Mouse (Mus musculus) stomach, embryonic 15.5 days (tissue): ENCODE measurements around the gene Tma7. TPM values are rescaled to one million over a fixed set of nuclear protein-coding genes. Genes with fewer than 3 reads are reported as not detected.

ENCODE experiments used
- ATAC-seq: fragments of 200-750 bp; cut with Nextera tagmentation; 2 replicates; pipeline ENCODE4 v1.8.0; 2017; ENCODE audit warnings: low read depth, moderate number of reproducible peaks, moderate TSS enrichment; ENCODE audit not compliant: insufficient read depth, low FRiP score
- H3K27ac ChIP-seq: fragments of 300-500 bp; sonication (generic); 2 replicates; pipeline ENCODE4 v1.5.1; 2015; ENCODE audit warnings: mild to moderate bottlenecking, inconsistent platforms
- H3K27me3 ChIP-seq: fragments of 300-500 bp; sonication (generic); replicated peaks from 2 replicates; pipeline ENCODE4 v1.6.1; 2015; ENCODE audit warnings: inconsistent platforms
- H3K36me3 ChIP-seq: fragments of 300-500 bp; sonication (generic); 2 replicates; pipeline ENCODE4 v1.6.1; 2015; ENCODE audit warnings: inconsistent platforms
- H3K4me1 ChIP-seq: fragments of 300-500 bp; sonication (generic); 2 replicates; pipeline ENCODE4 v1.6.1; 2015; ENCODE audit warnings: inconsistent platforms
- H3K4me2 ChIP-seq: fragments of 300-500 bp; sonication (generic); 2 replicates; pipeline ENCODE4 v1.6.1; 2015; ENCODE audit warnings: mild to moderate bottlenecking, inconsistent platforms
- H3K4me3 ChIP-seq: fragments of 300-500 bp; sonication (generic); replicated peaks from 2 replicates; pipeline ENCODE4 v1.5.1; 2015; ENCODE audit warnings: inconsistent platforms
- H3K9ac ChIP-seq: fragments of 300-500 bp; sonication (generic); 2 replicates; pipeline ENCODE4 v1.6.1; 2015; ENCODE audit warnings: inconsistent platforms
- H3K9me3 ChIP-seq: fragments of 300-500 bp; sonication (generic); 2 replicates; pipeline ENCODE4 v1.6.1; 2016; ENCODE audit warnings: inconsistent platforms
- WGBS: fragments of 180-500 bp; shearing (Covaris S2); methylation state at CpG from one replicate; pipeline ENCODE4 v1.1.7; 2015; 5-methylcytosine and 5-hydroxymethylcytosine counted together
- polyA plus RNA-seq: library from polyadenylated mRNA; unstranded; fragments of >200 nt; fragmentation: Nextera tagmentation; extraction: Ambion mirVana; gene quantifications from 2 replicates; pipeline ENCODE4 v1.2.1, GENCODE M21; 2015

The Tma7 gene
- polyA plus RNA-seq, 1 experiment from 2014 or later: 586 TPM

GRCm38 (mm10) chr9:109038086-109038895, 44.1 kb downstream of the Tma7 start, which contains the start of gene Shisa5:
Gene Shisa5, plus strand, starts transcription at chr9:109038565.
- Histone ChIP-seq H3K4me2 (peak within 1 kb of the TSS; percentile 78), H3K36me3 (no peaks in the 10 kb centered on the region), H3K4me3 (peak within 1 kb of the TSS; percentile 75), H3K27ac (peak within 1 kb of the TSS; percentile 86), H3K9me3 (no peaks in the 10 kb centered on the region), H3K27me3 (no peaks in the 10 kb centered on the region), H3K4me1 (peaks cover 27% of the 10 kb centered on the region), H3K9ac (peak within 1 kb of the TSS; percentile 80)
- under 1% methylated on average over 29 of the region's 40 CpGs for WGBS
- peak; percentile 84 for ATAC-seq

GRCm38 (mm10) chr9:109032435-109032834, 50.0 kb downstream of the Tma7 start:
- H3K27me3 ChIP-seq: no peaks in the 10 kb centered on the region
- no peak overlapping the region for H3K4me3 ChIP-seq
- no peaks in the 10 kb centered on the region for H3K36me3 ChIP-seq
- ATAC-seq: no peak
- no peak overlapping the region for H3K9ac ChIP-seq
- no peak overlapping the region for H3K27ac ChIP-seq
- WGBS: 78% methylated on average over 6 of the region's 6 CpGs
- no peaks in the 10 kb centered on the region for H3K9me3 ChIP-seq
- H3K4me2 ChIP-seq: no peak overlapping the region
- no peaks in the 10 kb centered on the region for H3K4me1 ChIP-seq

- H3K9ac ChIP-seq: no peak overlapping the region
- H3K4me1 ChIP-seq: no peaks in the 10 kb centered on the region
- no peak for ATAC-seq
- 79% methylated on average over 8 of the region's 8 CpGs for WGBS
- H3K4me2 ChIP-seq: no peak overlapping the region
- H3K9me3 ChIP-seq: no peaks in the 10 kb centered on the region
- H3K36me3 ChIP-seq: no peaks in the 10 kb centered on the region
- H3K27ac ChIP-seq: no peak overlapping the region
- H3K4me3 ChIP-seq: no peak overlapping the region
- H3K27me3 ChIP-seq: no peaks in the 10 kb centered on the region
Observed at GRCm38 (mm10) chr9:109031686-109032085, 50.7 kb downstream of the Tma7 start.

GRCm38 (mm10) chr9:109031001-109031400, 51.4 kb downstream of the Tma7 start:
- H3K27ac ChIP-seq: no peak overlapping the region
- no peaks in the 10 kb centered on the region for H3K4me1 ChIP-seq
- no peaks in the 10 kb centered on the region for H3K9me3 ChIP-seq
- H3K4me3 ChIP-seq: no peak overlapping the region
- no peak overlapping the region for H3K4me2 ChIP-seq
- 90% methylated on average over 7 of the region's 7 CpGs for WGBS
- ATAC-seq: no peak
- H3K9ac ChIP-seq: no peak overlapping the region
- no peaks in the 10 kb centered on the region for H3K36me3 ChIP-seq
- H3K27me3 ChIP-seq: no peaks in the 10 kb centered on the region

GRCm38 (mm10) chr9:109030312-109030711, 52.1 kb downstream of the Tma7 start:
- no peaks in the 10 kb centered on the region for H3K36me3 ChIP-seq
- no peaks in the 10 kb centered on the region for H3K4me1 ChIP-seq
- H3K27ac ChIP-seq: no peak overlapping the region
- H3K4me2 ChIP-seq: no peak overlapping the region
- H3K9ac ChIP-seq: no peak overlapping the region
- no peak for ATAC-seq
- H3K27me3 ChIP-seq: no peaks in the 10 kb centered on the region
- 70% methylated on average over 3 of the region's 3 CpGs for WGBS
- no peak overlapping the region for H3K4me3 ChIP-seq
- no peaks in the 10 kb centered on the region for H3K9me3 ChIP-seq

GRCm38 (mm10) chr9:109028919-109029318, 53.5 kb downstream of the Tma7 start:
- Histone ChIP-seq H3K27me3 (no peaks in the 10 kb centered on the region), H3K9ac (no peak overlapping the region), H3K36me3 (no peaks in the 10 kb centered on the region), H3K4me2 (no peak overlapping the region), H3K27ac (no peak overlapping the region), H3K4me1 (no peaks in the 10 kb centered on the region), H3K4me3 (no peak overlapping the region), H3K9me3 (no peaks in the 10 kb centered on the region)
- WGBS: 69% methylated on average over 5 of the region's 5 CpGs
- no peak for ATAC-seq

- no peak overlapping the region for H3K9ac ChIP-seq
- H3K4me2 ChIP-seq: no peak overlapping the region
- H3K9me3 ChIP-seq: no peaks in the 10 kb centered on the region
- no peak for ATAC-seq
- H3K4me1 ChIP-seq: no peaks in the 10 kb centered on the region
- 88% methylated on average over 3 of the region's 3 CpGs for WGBS
- no peak overlapping the region for H3K27ac ChIP-seq
- no peaks in the 10 kb centered on the region for H3K36me3 ChIP-seq
- no peaks in the 10 kb centered on the region for H3K27me3 ChIP-seq
- H3K4me3 ChIP-seq: no peak overlapping the region
Observed at GRCm38 (mm10) chr9:109028421-109028820, 54.0 kb downstream of the Tma7 start.

GRCm38 (mm10) chr9:109027521-109027920, 54.9 kb downstream of the Tma7 start:
- H3K9me3 ChIP-seq: no peaks in the 10 kb centered on the region
- no peak overlapping the region for H3K27ac ChIP-seq
- no peak for ATAC-seq
- no peaks in the 10 kb centered on the region for H3K4me1 ChIP-seq
- WGBS: 68% methylated on average over 8 of the region's 8 CpGs
- H3K36me3 ChIP-seq: no peaks in the 10 kb centered on the region
- H3K4me2 ChIP-seq: no peak overlapping the region
- no peaks in the 10 kb centered on the region for H3K27me3 ChIP-seq
- no peak overlapping the region for H3K9ac ChIP-seq
- no peak overlapping the region for H3K4me3 ChIP-seq

Other genes with a start within 250 kb of the Tma7 start
- gene Slc26a6, start 229.3 kb downstream of the Tma7 start, polyA plus RNA-seq: 12.8 and 18.5 TPM in 2 replicates
- gene Tmem89, start 168.0 kb downstream of the Tma7 start, polyA plus RNA-seq: not detected in 2 replicates
- gene Uqcrc1, start 146.0 kb downstream of the Tma7 start, polyA plus RNA-seq: 499 and 511 TPM in 2 replicates
- gene Col7a1, start 129.0 kb downstream of the Tma7 start, polyA plus RNA-seq: 5.9 and 6.6 TPM in 2 replicates
- 0.12 and 0.19 TPM in 2 replicates for gene Ucn2, start 96.6 kb downstream of the Tma7 start, polyA plus RNA-seq
- 9.6 and 10.2 TPM in 2 replicates for gene Pfkfb4, start 90.8 kb downstream of the Tma7 start, polyA plus RNA-seq
- gene Shisa5, start 44.0 kb downstream of the Tma7 start, polyA plus RNA-seq: 104 and 107 TPM in 2 replicates
- 12.7 and 14.4 TPM in 2 replicates for gene Trex1, start 22.9 kb downstream of the Tma7 start, polyA plus RNA-seq
- 24.7 and 26.1 TPM in 2 replicates for gene Atrip, start 8.5 kb downstream of the Tma7 start, polyA plus RNA-seq
- gene Ccdc51, start 94 bp downstream of the Tma7 start, polyA plus RNA-seq: 14.7 and 16.3 TPM in 2 replicates
- gene Plxnb1, start 12.8 kb upstream of the Tma7 start, polyA plus RNA-seq: 12.8 and 13.3 TPM in 2 replicates
- not detected in 2 replicates for gene Fbxw21, start 79.5 kb upstream of the Tma7 start, polyA plus RNA-seq
- gene Fbxw13, start 113.4 kb upstream of the Tma7 start, polyA plus RNA-seq: 0.10 TPM in 1 of 2 replicates, not detected in the other
- not detected in 2 replicates for gene Fbxw20, start 152.2 kb upstream of the Tma7 start, polyA plus RNA-seq
- gene Fbxw14, start 205.1 kb upstream of the Tma7 start, polyA plus RNA-seq: not detected in 2 replicates